Mouse (Mus musculus) thymus, adult 2 months (tissue): ENCODE results near the gene Slc35a5.

ENCODE experiments used
- CTCF ChIP-seq: fragments of 200-500 bp; IDR thresholded peaks from 2 replicates; pipeline ENCODE4 v1.5.1; 2012; ENCODE audit warnings: mild to moderate bottlenecking, control low read depth, low read length, moderate library complexity, borderline replicate concordance; ENCODE audit not compliant: control insufficient read depth, poor library complexity, insufficient read depth; ENCODE audit errors: extremely low read depth
- POLR2A ChIP-seq: fragments of 200-500 bp; IDR thresholded peaks from 2 replicates; pipeline ENCODE4 v1.6.1; 2012; ENCODE audit warnings: mild to moderate bottlenecking, low read length, control low read depth, moderate library complexity; ENCODE audit not compliant: control insufficient read depth, poor library complexity, insufficient read depth; ENCODE audit errors: extremely low read depth

GRCm38 (mm10) chr16:45178552-45178951, 20.0 kb upstream of the Slc35a5 start:
- TF ChIP-seq POLR2A = no peak
- TF ChIP-seq CTCF = no peak
